Mouse (Mus musculus): Measurements from ENCODE around the gene Rpl34.

Gene Rpl34

GRCm38 (mm10) chr3:130730189-130730653 lies at the start of gene Rpl34:
Gene Rpl34 (minus strand): TSS chr3:130730398.
- DNase-seq (ENCODE audit: extremely low spot score, low spot score), result peak; percentile 96

GRCm38 (mm10) chr3:130768172-130768571 lies 38.0 kb upstream of the Rpl34 start:
- DNase-seq (ENCODE audit: extremely low spot score, low spot score), result no peak

GRCm38 (mm10) chr3:130764091-130764490 lies 33.9 kb upstream of the Rpl34 start:
- no peak for DNase-seq (ENCODE audit: extremely low spot score, low spot score)

- peak; percentile 58 for DNase-seq (ENCODE audit: extremely low spot score, low spot score)
These were observed 30.7 kb upstream of the Rpl34 start for GRCm38 (mm10) chr3:130760711-130761435.

- DNase-seq (ENCODE audit: extremely low spot score, low spot score), result no peak
These were observed 28.1 kb upstream of the Rpl34 start for GRCm38 (mm10) chr3:130758157-130758841.

- DNase-seq (ENCODE audit: extremely low spot score, low spot score), result no peak
These were observed 27.1 kb upstream of the Rpl34 start for GRCm38 (mm10) chr3:130757117-130757852.

GRCm38 (mm10) chr3:130749206-130749605 lies 19.0 kb upstream of the Rpl34 start:
- DNase-seq (ENCODE audit: extremely low spot score, low spot score), result no peak

- DNase-seq (ENCODE audit: extremely low spot score, low spot score), result no peak
These were observed 16.7 kb upstream of the Rpl34 start for GRCm38 (mm10) chr3:130746673-130747619.

- no peak for DNase-seq (ENCODE audit: extremely low spot score, low spot score)
These were observed 7.6 kb upstream of the Rpl34 start for GRCm38 (mm10) chr3:130737652-130738361.

- no peak for DNase-seq (ENCODE audit: extremely low spot score, low spot score)
These were observed 6.6 kb upstream of the Rpl34 start for GRCm38 (mm10) chr3:130736758-130737157.

GRCm38 (mm10) chr3:130729472-130730188 lies 568 bp downstream of the Rpl34 start:
- DNase-seq (ENCODE audit: extremely low spot score, low spot score), result peak; percentile 48

GRCm38 (mm10) chr3:130727676-130728075 lies 2.5 kb downstream of the Rpl34 start:
- DNase-seq (ENCODE audit: extremely low spot score, low spot score), result no peak

GRCm38 (mm10) chr3:130727036-130727435 lies 3.2 kb downstream of the Rpl34 start:
- no peak for DNase-seq (ENCODE audit: extremely low spot score, low spot score)

- no peak for DNase-seq (ENCODE audit: extremely low spot score, low spot score)
These were observed 4.5 kb downstream of the Rpl34 start for GRCm38 (mm10) chr3:130725718-130726117.

- no peak for DNase-seq (ENCODE audit: extremely low spot score, low spot score)
These were observed 7.3 kb downstream of the Rpl34 start for GRCm38 (mm10) chr3:130722733-130723478.

- DNase-seq (ENCODE audit: extremely low spot score, low spot score), result no peak
These were observed 10.0 kb downstream of the Rpl34 start for GRCm38 (mm10) chr3:130720225-130720624.

GRCm38 (mm10) chr3:130718871-130719270 lies 11.3 kb downstream of the Rpl34 start:
- DNase-seq (ENCODE audit: extremely low spot score, low spot score), result no peak

GRCm38 (mm10) chr3:130716555-130716954 lies 13.6 kb downstream of the Rpl34 start:
- DNase-seq (ENCODE audit: extremely low spot score, low spot score), result no peak

All from neural tube, embryonic 10.5 days (tissue).